Mouse (Mus musculus): Measurements from ENCODE around the gene Pou1f1. TPM values are rescaled to one million over a fixed set of nuclear protein-coding genes. Genes with fewer than 3 reads are reported as not detected.

Pou1f1 gene
- polyA plus RNA-seq (2017; shearing (Covaris generic)): 0.13 TPM

DNA sequence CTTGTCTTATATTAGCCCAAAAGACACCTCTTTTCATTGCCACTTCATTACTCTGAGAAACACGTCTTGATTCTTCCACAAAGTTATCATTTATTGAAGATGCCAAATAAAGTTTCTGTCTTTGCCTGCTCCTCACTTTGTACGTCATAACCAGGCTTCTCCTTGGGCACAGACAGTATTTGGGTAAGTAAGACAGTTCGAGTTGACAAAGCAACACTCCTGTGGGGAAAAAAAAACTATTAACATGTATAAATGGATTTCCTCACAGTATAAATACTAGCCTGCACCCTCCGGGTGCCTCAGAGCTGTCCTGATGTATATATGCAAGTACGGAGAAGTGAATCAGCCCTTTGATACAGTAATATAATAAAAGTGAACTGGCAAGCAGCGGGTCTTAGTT lies at the start of gene Pou1f1:
Pou1f1 (plus strand) TSS at position 301 of the 400 bp plus-strand sequence.

DNA sequence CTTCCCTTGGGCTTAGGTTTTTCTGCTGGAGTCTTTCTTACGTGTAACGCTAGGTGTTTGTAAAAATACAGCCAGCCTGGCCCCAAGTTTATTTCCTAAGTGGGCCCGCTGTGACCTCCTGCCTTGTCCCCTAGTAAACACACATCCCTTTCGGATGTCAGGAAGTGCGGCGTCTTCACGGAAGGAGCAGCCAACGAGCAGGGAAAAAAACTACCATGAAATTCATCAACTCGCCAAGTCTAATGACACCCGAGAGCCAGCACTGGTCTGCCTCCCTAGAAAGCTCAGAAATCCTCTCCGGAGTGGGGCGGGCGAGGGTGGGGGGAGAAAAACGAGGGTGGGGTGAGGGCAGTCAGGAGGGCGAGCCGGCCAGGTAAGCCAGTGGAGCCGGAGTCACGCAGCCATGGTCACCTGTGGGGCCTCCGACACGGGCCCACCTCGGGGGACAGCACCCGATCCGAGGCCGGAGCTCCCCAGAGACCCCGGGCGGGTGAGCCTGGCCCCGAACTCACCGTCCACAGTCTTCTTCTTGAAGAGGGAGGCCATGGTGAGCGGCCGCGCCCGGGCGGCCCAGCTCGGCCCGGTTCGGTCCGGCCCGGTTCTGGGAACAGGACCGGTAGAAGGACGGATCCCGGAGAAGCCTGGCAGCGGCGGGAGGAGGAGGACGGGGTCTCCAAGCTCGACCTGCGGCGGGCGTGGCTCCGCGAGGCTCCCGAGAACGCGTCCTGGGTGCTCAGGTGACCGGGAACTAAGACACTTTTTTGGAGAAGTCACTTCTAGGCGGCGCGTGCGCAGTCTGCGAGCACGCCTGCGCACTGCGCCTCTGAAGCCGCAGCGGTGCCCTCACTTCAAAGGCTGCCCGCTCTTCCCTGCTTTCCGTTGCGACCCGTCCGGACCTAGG lies 41.9 kb downstream of the Pou1f1 start, which contains the start of gene Chmp2b:
Chmp2b (minus strand) TSS at position 764 of the 901 bp plus-strand sequence.

Other genes starting within 250 kb of the Pou1f1 start
- gene Chmp2b, start 42.2 kb downstream of the Pou1f1 start, polyA plus RNA-seq (2017; shearing (Covaris generic)): 53.7 TPM